Mouse (Mus musculus) forebrain, embryonic 16.5 days (tissue): ENCODE measurements around the gene Gm10160. TPM values are rescaled to one million over a fixed set of nuclear protein-coding genes. Genes with fewer than 3 reads are reported as not detected.
A peak's percentile ranks its signal among the peaks of the same experiment; 100 is the strongest.

ENCODE experiments used
- ATAC-seq: fragments of 200-750 bp; cut with Nextera tagmentation; 2 replicates; pipeline ENCODE4 v1.8.0; 2017; ENCODE audit warnings: mild to moderate bottlenecking, moderate library complexity
- H3K27ac ChIP-seq: fragments of 300-500 bp; sonication (generic); 2 replicates; pipeline ENCODE4 v1.5.1; 2014; ENCODE audit warnings: low read length, control low read depth
- H3K27me3 ChIP-seq: fragments of 300-500 bp; sonication (generic); replicated peaks from 2 replicates; pipeline ENCODE4 v1.6.1; 2014; ENCODE audit warnings: low read length; ENCODE audit not compliant: control insufficient read depth, insufficient read depth
- H3K36me3 ChIP-seq: fragments of 300-500 bp; sonication (generic); 2 replicates; pipeline ENCODE4 v1.6.1; 2014; ENCODE audit not compliant: control insufficient read depth, insufficient read depth
- H3K4me1 ChIP-seq: fragments of 300-500 bp; sonication (generic); replicated peaks from 2 replicates; pipeline ENCODE4 v1.6.1; 2014; ENCODE audit warnings: low read length; ENCODE audit not compliant: control insufficient read depth, insufficient read depth
- H3K4me2 ChIP-seq: fragments of 300-500 bp; sonication (generic); 2 replicates; pipeline ENCODE4 v1.6.1; 2014; ENCODE audit warnings: mild to moderate bottlenecking, low read length, control low read depth
- H3K4me3 ChIP-seq: fragments of 300-500 bp; sonication (generic); replicated peaks from 2 replicates; pipeline ENCODE4 v1.5.1; 2014; ENCODE audit warnings: mild to moderate bottlenecking, low read length, control low read depth
- H3K9ac ChIP-seq: fragments of 300-500 bp; sonication (generic); replicated peaks from 2 replicates; pipeline ENCODE4 v1.6.1; 2014; ENCODE audit warnings: low read depth, low read length, control low read depth
- H3K9me3 ChIP-seq: fragments of 300-500 bp; sonication (generic); 2 replicates; pipeline ENCODE4 v1.6.1; 2016; ENCODE audit warnings: low read length; ENCODE audit not compliant: control insufficient read depth
- WGBS: fragments of 180-500 bp; shearing (Covaris S2); extraction: QIAGEN DNeasy Blood & Tissue Kit; methylation state at CpG from one replicate; pipeline ENCODE4 v1.1.7; 2014; 5-methylcytosine and 5-hydroxymethylcytosine counted together
- polyA plus RNA-seq: library from polyadenylated mRNA; unstranded; fragments of >200 nt; fragmentation: Nextera tagmentation; extraction: Ambion mirVana; gene quantifications from 2 replicates; pipeline ENCODE4 v1.2.1, GENCODE M21; 2015

Gm10160 gene
- polyA plus RNA-seq, 1 experiment from 2014 or later, result not detected

- Histone ChIP-seq H3K9ac (no peak overlapping the region), H3K4me1 (peaks cover 2% of the 10 kb centered on the region; the same call in 1 of the 2 replicates), H3K9me3 (no peaks in the 10 kb centered on the region), H3K27ac (no peak overlapping the region), H3K27me3 (no peaks in the 10 kb centered on the region), H3K4me2 (no peak overlapping the region), H3K4me3 (no peak overlapping the region), H3K36me3 (no peaks in the 10 kb centered on the region)
- no peak for ATAC-seq
- WGBS, result 92% methylated on average over 1 of the region's 1 CpGs
Observed at GRCm38 (mm10) chr7:81873807-81874206, 18.2 kb upstream of the Gm10160 start.

- no peak for ATAC-seq
- H3K4me2 ChIP-seq, result no peak overlapping the region
Observed at GRCm38 (mm10) chr7:81872493-81873013, 17.0 kb upstream of the Gm10160 start.

GRCm38 (mm10) chr7:81868158-81868557 lies 12.6 kb upstream of the Gm10160 start:
- Histone ChIP-seq H3K9ac (no peak overlapping the region), H3K4me1 (peaks cover 6% of the 10 kb centered on the region), H3K9me3 (no peaks in the 10 kb centered on the region), H3K27me3 (no peaks in the 10 kb centered on the region), H3K4me3 (no peak overlapping the region), H3K36me3 (no peaks in the 10 kb centered on the region), H3K4me2 (no peak overlapping the region), H3K27ac (peak overlapping the region; percentile 52)
- peak; percentile 92 for ATAC-seq
- 13% methylated on average over 6 of the region's 6 CpGs for WGBS

More at GRCm38 (mm10) chr7:81872493-81873013, 17.0 kb upstream of the Gm10160 start:
- Histone ChIP-seq H3K9me3 (no peaks in the 10 kb centered on the region), H3K27ac (no peak overlapping the region), H3K4me3 (no peak overlapping the region), H3K4me1 (peaks cover 6% of the 10 kb centered on the region), H3K9ac (no peak overlapping the region), H3K36me3 (no peaks in the 10 kb centered on the region), H3K27me3 (no peaks in the 10 kb centered on the region)
- 81% methylated on average over 13 of the region's 13 CpGs for whole genome bisulfite sequencing

- H3K4me2 ChIP-seq, result no peak overlapping the region
- 92% methylated on average over 9 of the region's 9 CpGs for WGBS
- no peak overlapping the region for H3K4me3 ChIP-seq
- ATAC-seq, result no peak
- H3K9ac ChIP-seq, result no peak overlapping the region
- H3K4me1 ChIP-seq, result peaks cover 6% of the 10 kb centered on the region
- H3K9me3 ChIP-seq, result no peaks in the 10 kb centered on the region
- H3K27ac ChIP-seq, result no peak overlapping the region
- no peaks in the 10 kb centered on the region for H3K36me3 ChIP-seq
- no peaks in the 10 kb centered on the region for H3K27me3 ChIP-seq
Observed at GRCm38 (mm10) chr7:81867231-81867930, 11.8 kb upstream of the Gm10160 start.

GRCm38 (mm10) chr7:81865937-81866336 lies 10.3 kb upstream of the Gm10160 start:
- no peak for ATAC-seq
- 96% methylated on average over 6 of the region's 6 CpGs for WGBS
- no peaks in the 10 kb centered on the region for H3K9me3 ChIP-seq
- no peak overlapping the region for H3K9ac ChIP-seq
- H3K27me3 ChIP-seq, result no peaks in the 10 kb centered on the region
- peaks cover 6% of the 10 kb centered on the region for H3K4me1 ChIP-seq
- no peaks in the 10 kb centered on the region for H3K36me3 ChIP-seq
- no peak overlapping the region for H3K4me3 ChIP-seq
- H3K27ac ChIP-seq, result no peak overlapping the region
- no peak overlapping the region for H3K4me2 ChIP-seq

GRCm38 (mm10) chr7:81864552-81864951 lies 9.0 kb upstream of the Gm10160 start:
- Histone ChIP-seq H3K27me3 (0 out of 2 replicates have a peak, but pooled peaks cover 3% of the 10 kb centered on the region), H3K9me3 (no peaks in the 10 kb centered on the region), H3K4me1 (peaks cover 15% of the 10 kb centered on the region), H3K4me2 (no peak overlapping the region), H3K4me3 (no peak overlapping the region), H3K36me3 (no peaks in the 10 kb centered on the region), H3K9ac (no peak overlapping the region), H3K27ac (no peak overlapping the region)
- WGBS, result 94% methylated on average over 6 of the region's 6 CpGs
- no peak for ATAC-seq

- H3K27me3 ChIP-seq, result peaks cover 3% of the 10 kb centered on the region; the same call in 1 of the 2 replicates
Observed at GRCm38 (mm10) chr7:81862587-81863583, 7.3 kb upstream of the Gm10160 start.

GRCm38 (mm10) chr7:81861921-81862320 lies 6.3 kb upstream of the Gm10160 start:
- H3K4me1 ChIP-seq, result peaks cover 12% of the 10 kb centered on the region
- H3K4me3 ChIP-seq, result no peak overlapping the region
- peaks cover 3% of the 10 kb centered on the region; the same call in 1 of the 2 replicates for H3K27me3 ChIP-seq
- H3K9me3 ChIP-seq, result no peaks in the 10 kb centered on the region
- H3K27ac ChIP-seq, result no peak overlapping the region
- H3K36me3 ChIP-seq, result no peaks in the 10 kb centered on the region
- H3K9ac ChIP-seq, result no peak overlapping the region
- WGBS, result 95% methylated on average over 4 of the region's 4 CpGs
- no peak overlapping the region for H3K4me2 ChIP-seq
- no peak for ATAC-seq

More at GRCm38 (mm10) chr7:81862587-81863583, 7.3 kb upstream of the Gm10160 start:
- Histone ChIP-seq H3K4me1 (peaks cover 12% of the 10 kb centered on the region), H3K4me2 (no peak overlapping the region), H3K27ac (no peak overlapping the region), H3K4me3 (no peak overlapping the region), H3K36me3 (no peaks in the 10 kb centered on the region), H3K9me3 (no peaks in the 10 kb centered on the region), H3K9ac (no peak overlapping the region)
- 73% methylated on average over 24 of the region's 24 CpGs for WGBS
- ATAC-seq, result no peak

GRCm38 (mm10) chr7:81861461-81861860 lies 5.9 kb upstream of the Gm10160 start:
- H3K27ac ChIP-seq, result no peak overlapping the region
- H3K9me3 ChIP-seq, result no peaks in the 10 kb centered on the region
- no peak overlapping the region for H3K4me3 ChIP-seq
- no peaks in the 10 kb centered on the region for H3K36me3 ChIP-seq
- H3K9ac ChIP-seq, result no peak overlapping the region
- H3K27me3 ChIP-seq, result peaks cover 3% of the 10 kb centered on the region; the same call in 1 of the 2 replicates
- H3K4me1 ChIP-seq, result peaks cover 12% of the 10 kb centered on the region
- WGBS, result 81% methylated on average over 2 of the region's 2 CpGs
- no peak for ATAC-seq
- no peak overlapping the region for H3K4me2 ChIP-seq
